Mouse (Mus musculus) monocyte, adult 5-6 weeks (primary cell): ENCODE measurements around the gene Eefsec. TPM values are rescaled to one million over a fixed set of nuclear protein-coding genes. Genes with fewer than 3 reads are reported as not detected.

Source experiments
- ATAC-seq: fragments of 153-309, 156-312 bp; replicated peaks from 2 replicates; pipeline ENCODE4 v1.8.0; 2017; ENCODE audit warnings: mild to moderate bottlenecking; ENCODE audit not compliant: low TSS enrichment, insufficient number of reproducible peaks, severe bottlenecking, poor library complexity, low FRiP score
- total RNA-seq: library from RNA; stranded (forward); fragments of 200-1000, 200-491, 200-594 nt; gene quantifications from 3 replicates; pipeline ENCODE4 v1.2.3, GENCODE M21; 2017

Eefsec gene
- total RNA-seq, 1 experiment from 2014 or later, result 7.5 TPM

DNA sequence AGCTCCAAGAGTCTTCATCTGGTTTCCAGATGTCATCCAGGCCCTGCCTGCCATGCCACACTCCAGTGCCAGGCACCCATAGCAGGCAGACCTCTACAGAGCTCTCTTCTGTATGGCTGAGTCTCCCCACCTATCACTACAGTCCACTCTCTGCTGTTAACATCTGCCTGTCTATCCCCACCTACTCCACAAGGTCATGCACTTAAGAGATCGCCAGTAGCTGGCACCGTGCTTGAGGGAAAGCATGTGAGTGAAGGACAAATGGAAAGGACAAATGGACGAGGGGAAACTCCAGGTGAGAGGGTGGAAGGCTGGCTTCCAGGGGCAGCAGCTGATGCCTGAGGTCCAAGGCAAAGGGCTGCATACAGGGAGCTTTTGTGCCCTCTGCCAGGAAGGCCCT is 90.5 kb downstream of the Eefsec start:
- ATAC-seq, result no peak

DNA sequence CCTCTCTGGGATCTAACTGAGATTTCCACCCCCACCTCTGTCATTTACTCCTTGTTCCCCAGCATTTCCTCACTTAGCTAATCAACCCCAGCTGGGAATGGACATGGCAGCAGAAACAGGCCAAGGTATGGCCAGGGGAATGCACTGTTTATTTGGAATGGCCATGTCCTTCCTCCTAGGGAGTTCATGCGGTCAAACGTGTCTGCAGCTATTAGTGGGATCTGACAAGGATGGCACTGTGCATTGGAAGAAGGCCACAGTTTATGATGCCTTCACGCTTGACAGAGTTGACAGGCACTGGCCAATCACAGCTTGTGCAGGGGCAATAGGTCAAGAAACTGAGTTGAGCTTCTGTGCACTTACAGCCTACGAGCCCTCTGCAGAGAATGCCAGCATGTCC is 93.8 kb downstream of the Eefsec start:
- no peak for ATAC-seq

DNA sequence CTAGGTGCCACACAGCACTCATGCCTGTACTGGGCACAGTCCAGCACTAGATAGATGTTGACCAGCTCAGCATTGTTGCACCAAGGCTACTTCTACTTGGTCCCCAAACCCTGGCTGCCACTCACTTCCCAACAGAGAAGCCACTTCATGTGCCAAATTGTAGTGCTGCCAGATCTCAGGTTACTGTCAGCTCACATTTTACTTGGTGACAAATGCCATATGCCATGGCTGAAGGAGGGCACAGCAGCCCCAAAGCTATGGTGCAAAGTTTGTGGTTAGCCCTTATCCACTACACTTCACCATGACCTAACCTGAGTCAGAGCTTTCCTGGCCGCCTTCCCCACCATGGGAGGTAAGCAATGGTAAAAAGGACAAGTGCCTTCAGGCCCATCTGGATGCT is 99.6 kb downstream of the Eefsec start:
- ATAC-seq, result no peak

DNA sequence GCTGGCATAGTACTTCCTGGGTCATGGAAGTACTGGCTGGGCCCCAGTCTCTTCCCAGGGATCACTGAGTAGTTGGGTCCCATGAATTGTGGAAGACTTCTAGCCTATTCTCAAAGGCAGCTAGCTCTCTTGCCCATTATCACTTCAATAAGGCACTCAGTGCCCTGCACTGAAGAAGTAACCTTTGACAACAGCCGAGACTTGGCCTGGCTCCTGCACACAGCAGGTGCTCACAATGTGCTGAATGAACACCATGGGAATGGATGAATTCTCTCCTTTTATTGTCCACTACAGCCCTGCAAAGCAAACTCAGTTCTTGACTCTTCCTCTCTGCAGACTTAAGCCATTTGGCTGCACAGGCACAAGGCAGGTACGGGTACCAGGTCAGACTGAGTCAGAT is 101.0 kb downstream of the Eefsec start:
- no peak for ATAC-seq

DNA sequence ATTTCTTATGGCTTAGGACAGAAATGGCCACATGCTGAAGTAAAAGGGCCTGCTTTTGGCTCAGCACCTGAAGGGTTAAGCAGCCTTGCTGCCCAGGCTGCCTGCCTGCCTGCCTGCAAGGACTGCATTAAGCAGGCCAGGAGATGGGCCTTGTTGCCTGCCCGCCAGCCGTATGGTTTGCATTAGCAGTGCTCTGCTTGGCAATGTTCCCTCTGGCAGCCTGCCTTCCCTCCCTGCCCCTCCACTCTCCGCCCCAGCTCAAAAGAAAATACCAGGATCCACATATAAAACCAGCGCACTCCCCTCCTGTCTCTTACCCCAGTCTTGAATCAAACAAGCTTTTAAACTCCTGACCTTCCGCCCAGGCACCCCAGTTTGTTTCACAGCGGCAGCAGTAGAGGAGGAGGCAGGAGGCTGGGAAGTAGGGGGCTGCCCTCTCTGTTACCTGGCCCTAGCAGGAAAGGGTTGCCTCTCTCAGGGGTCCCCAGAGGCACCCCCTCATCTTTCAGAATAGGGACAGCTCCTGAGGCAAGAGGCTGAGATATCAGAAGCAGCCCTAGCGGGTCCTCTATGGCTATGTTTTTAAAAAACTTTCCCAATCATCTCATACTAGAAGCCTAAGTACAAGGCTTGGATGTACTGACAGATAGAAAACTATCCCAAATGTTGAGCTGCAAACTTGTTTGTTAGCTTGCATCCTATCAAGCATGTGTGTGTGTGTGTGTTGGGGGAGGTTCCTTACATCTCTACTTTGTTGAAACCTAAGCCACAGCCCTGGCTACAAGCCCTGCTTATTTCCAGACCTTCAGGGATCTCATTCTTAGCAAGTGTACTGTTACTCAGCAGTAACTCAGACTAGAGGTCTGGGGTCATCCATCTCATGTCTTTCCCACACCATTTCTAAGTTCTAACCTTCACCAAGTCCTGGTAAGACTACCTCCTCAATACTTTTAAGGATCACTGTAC is 102.6 kb downstream of the Eefsec start:
- no peak for ATAC-seq

DNA sequence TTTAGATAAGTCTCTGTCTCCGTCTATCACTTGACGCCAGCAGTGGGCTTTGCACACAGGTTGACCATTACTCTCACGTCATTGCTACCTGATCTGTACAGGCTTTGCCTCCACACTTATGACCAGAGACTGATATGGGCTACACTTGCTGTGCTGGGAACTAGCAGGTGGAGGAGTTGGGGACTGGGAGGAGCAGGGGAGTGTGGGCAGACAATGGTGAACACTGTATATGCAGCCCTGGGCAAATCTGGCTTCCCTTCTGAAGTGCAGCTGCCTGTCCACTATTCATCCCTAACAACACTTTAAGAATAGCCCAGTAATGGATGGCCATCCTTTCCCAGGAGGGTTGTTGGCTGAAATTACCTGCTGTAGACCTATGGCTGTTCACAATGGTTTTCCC is 103.4 kb downstream of the Eefsec start:
- ATAC-seq, result no peak

DNA sequence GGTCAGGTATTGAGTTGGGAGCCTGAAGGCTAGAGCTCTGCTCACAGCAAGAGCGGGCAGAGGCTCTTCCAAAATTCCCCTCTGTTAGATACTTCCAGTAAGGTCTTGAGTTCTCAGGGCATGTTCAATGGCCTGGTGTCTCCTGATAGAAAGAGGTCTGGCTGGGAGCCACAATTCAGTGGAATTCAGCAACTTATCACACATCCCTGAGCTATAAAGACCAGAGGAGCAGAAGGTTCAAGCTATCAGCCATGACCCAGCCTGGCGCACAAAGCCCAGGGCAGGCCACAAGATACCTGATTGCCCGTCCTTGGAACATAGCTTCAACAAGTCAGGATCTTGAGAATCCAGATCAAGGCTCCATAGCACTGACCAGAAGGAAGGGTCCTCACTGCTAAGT is 105.2 kb downstream of the Eefsec start:
- no peak for ATAC-seq

DNA sequence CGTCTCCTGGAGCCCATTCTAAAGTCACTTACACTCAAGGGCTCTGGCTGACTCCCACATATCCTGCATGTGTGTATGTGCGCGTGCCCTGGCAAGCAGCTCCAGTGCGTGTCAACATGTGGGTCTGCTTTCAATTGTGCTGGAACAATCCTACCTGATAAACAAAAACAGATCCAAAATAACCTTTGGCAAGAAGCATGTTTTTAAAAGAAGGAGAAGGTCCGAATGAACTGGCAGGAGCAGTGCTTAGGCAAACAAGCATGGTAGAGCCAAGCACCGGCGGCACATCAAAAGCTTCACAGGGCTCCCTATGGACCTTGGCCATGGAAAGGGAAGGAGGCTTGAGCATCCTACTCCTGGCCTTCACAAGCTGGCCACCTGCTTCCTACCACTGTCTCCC is 105.6 kb downstream of the Eefsec start:
- no peak for ATAC-seq

DNA sequence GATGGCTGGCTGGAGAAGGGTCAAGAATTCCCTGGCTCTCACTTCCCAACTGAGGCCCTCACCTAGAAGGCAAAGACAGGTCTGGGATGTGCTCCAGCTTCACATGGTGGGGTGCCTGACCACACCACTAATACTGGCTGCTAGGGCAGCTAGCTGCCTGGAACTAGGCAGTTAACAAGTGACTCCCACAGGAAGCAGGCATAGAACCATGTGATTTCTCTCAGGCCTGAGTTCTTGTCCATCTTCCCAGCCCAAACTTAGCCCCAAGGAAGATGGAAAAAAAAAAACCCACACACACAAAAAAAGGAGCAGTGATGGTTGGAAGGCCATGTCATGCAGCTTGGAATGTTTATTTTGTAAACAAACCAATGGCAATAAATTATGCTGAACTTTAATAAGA is 117.0 kb downstream of the Eefsec start:
- ATAC-seq, result no peak

DNA sequence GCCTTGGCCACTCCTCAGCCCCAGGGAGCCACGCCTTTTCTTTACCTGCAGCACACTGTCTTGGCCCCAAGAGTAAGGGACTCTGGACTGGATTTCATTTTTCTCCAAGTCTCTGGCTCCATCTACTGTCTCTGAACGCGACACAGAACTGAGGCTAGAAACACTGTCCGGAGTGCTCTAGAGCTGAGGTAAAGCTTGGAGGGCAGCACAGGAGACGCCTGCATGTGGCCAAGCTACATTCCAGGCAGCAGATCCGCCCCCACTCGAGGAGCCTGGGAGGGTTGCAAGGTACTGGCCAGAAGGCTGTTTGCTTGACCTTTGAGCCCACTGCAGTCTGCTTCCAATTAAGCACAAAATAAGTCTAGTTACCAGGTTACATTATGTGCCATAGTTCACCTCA is 124.5 kb downstream of the Eefsec start:
- ATAC-seq, result no peak

DNA sequence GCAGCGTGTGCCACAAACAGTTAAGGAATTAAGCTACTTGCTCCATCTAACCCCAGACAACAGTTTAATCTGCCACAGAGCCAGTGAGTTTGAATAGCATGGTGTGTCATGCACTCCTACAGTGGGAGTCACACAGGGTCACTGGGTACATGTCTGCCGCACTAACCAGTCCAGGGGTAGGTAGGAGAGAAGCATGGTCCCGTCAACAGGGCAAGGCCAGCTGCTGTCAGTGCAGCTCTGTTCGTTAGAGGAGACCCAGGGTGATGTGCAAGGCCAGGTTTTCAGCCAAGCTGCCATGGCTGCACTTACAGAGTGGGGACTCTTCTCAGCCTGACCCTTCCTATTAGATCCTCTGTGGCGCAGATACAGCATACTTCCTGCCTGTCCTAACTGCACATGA is 125.1 kb downstream of the Eefsec start:
- no peak for ATAC-seq

DNA sequence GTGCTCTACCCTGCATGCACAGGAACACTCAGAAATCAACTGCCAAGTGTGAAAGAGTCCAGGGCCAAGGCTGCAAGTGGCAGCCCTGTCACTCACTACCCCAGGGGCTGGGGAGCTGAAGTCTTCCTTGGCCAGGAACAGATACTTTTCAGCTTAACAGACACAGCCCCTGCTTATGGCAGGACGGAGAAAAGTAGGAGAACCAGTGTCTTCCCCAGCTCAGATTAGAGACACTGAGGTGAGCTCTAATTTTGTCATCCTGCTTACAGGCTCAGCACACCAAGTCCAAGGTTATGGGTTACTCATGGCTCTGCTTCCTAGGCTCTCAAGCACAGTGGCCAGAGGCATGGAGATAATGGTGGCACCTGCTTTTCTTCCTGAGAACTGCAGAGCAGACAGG is 126.6 kb downstream of the Eefsec start:
- ATAC-seq, result no peak

DNA sequence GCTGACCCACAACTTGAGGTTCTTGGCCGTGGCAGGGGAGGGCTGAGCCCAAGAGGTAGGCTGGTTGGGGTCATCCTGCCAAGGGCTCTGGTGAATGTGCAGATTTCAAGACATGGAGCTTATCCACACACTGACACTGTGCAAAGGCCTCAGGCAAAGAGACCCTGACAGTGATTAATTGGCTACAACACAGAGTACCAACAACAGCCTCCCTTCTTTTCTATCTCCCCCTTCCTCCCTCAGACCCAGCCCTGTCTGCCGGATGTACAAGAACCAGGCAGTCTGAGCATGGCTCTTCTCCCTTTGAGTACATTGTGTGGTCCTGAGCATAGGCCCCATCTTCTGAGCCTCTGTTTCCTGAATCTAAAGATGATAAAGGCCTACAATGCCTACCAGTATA is 131.0 kb downstream of the Eefsec start:
- ATAC-seq, result no peak

DNA sequence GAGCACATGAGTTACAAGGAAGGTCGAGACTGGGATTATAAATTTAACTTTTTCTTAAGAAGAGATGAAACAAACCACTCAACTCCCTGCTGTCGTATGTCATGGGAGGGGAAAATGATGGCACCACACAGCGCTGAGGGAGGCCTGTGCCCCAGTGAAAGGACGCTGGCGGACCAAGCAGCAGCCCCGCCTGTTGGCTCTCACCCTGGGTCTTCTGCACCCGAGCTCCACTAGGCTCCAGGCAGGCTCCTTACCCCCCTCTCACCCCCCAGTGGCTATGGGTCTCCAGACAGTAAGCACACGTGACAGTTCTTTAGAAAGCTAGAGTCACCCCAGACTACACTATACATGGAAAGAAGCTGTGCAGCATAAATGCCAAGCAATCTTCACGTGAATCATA is 132.4 kb downstream of the Eefsec start:
- no peak for ATAC-seq

DNA sequence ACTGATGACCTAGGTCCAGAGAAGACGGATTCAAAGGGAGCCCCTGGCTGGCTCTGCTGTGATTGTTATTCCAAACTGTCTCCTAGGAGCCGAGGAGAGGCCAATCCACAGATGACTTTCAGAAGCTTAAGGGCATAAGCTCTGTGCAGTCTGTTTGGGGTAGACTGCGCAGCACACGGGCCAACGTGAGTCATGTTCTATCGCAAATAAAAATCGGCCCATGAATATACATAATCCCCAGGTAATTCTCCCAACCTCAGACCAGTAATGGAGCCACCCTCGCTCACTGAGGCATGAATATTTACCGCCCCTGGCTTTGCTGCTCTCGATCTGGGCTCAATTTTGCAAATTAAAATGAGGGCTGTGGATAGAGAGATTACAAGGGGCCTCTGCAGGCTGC is 134.7 kb downstream of the Eefsec start:
- ATAC-seq, result no peak

DNA sequence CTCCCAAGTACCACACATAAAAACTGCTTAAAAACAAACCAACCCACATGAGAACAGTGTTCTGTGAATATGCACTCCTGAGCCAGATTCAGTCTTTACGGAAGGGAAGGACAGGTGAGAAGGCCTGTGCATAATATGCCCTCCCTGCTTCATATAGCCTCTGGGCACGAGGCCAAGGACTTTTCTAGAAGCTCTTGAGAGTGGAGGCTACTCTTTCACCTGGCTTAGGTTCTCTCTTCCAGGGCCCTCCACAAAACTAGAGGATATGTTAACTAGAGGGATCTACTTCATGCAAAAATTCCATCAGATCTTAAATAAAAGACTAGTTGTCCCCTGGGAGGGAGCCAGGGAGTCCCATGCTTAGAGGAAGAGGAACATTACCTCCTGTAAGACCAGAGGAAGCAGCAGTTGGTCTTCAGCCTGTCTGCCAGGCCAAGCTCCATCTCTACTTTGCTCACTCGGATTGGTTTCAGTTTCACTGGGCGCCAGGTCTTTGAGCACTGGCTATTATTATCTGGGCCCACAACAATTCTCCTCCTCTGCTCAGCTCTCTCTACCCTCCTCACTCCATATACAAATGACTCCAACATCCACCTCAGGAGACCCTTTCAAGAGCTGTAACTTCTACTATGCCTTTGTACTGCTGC is 140.1 kb downstream of the Eefsec start:
- no peak for ATAC-seq

DNA sequence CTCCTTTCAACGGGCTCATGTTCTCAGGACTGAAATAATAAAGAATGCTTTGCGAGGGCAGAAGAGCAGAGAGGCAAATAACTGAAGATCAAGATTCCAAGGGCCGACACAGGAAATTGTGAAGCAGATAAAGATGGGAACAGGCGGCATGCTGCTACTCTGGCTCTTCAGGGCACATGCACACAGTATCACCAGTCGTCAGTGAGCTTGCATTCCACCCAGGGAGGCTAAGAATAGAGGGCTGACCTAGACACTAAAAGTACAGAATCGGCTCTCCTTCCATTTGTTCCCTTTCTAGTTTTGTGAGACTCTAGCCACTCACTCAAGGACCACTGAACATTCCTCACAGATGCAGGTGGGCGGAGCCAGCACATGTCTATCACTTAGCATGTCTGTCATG is 145.1 kb downstream of the Eefsec start:
- ATAC-seq, result no peak

DNA sequence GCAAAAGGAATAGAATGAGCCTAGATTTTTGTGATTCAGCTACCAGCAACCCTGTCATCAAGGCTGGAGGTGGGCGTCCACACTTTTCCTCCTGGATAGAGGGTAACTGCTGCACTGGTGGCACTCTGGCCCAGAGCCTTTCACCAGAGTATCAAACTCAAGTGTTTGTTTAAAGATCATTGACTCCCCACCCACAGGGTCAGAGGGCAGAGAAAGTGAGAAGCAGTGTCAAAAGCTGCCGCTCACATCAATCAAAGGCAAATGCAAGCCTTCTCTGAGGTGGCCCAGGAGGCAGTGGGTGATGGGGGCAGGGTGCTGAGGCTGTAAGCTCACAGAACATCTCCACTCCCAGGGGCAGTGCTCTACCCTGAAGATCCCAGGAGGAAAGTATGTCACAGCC is 146.8 kb downstream of the Eefsec start:
- no peak for ATAC-seq

DNA sequence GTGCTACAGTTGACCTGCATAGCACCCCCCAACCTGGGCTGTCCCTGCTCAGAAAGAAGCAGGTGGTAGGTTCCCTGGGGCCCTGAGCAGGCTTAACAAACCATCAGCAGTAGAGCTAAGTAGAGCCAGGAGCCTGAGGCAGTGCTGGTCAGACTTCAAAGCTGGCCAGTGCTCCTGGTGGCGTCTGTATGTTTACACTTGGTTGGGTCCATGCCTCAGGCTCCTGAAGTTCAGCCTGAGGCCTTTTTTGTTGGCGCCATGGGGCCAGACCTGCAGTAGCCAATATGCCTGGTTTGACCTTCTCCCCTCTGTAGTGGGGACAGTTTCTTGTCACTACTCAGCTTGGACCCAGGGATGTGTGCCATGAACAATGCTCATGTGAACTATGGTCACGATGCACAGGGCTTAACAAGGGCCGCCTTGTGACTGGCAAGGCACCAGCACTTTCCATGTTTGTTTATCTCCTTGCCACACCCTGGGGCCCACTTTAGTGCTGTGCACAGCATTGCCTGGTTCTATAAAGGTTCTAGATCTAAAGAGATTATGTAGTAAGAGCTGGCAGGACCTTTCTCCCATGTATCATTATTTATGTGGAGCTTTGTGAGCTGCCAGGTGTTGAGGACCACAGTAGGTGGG is 153.9 kb downstream of the Eefsec start:
- ATAC-seq, result no peak
